Comparison of ENCODE assay signal across 8 mouse cellular contexts in the genomic region with DNA sequence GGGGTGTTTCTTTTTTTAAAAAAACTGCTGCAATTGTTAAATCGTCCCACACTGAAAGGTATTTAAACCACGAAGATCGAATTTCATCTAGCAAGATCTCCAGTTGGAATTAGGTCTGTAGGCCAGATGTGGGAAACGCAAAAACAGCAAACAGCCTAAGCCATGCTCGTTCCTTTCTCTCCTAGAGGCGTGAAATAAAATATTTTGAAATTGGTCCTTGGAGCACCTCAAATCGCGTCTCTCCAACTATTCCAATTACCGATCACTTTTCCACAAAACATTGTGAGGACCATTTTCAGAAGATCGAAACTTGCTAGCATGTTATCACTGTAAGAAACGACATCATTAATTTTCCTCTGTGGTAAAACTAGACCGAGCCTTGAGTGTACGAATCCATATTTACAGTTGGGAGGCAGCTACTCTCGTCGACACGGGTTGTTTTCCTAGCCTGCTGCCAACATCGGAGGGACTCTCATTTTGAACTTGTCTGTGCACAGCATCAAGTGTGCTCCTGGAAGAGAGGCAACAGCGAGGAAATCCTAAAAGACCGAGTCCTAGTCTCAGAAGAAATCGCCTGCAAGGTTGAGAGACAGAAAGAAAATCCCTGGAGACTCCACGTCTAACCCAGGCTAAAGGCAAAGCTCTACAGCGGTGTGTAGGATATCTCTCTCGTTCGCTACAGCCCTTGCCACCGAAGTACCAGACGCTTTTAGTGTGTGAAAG. TPM values are rescaled to one million over a fixed set of nuclear protein-coding genes. Genes with fewer than 3 reads are reported as not detected.
DNase-seq lines count a peak whose midpoint lies in the region; ATAC-seq and TF ChIP-seq lines count a peak whose summit lies in the region.

No protein-coding gene starts in this region.

- peak overlapping the region; percentile 99 for H3K9ac ChIP-seq in heart, embryonic 11.5 days (ENCODE audit: low read depth, low read length)
- peak overlapping the region; percentile 58 for H3K9ac ChIP-seq in liver, postnatal 0 days (replicated peaks)

- H3K4me1 ChIP-seq in heart, embryonic 11.5 days (ENCODE audit: control insufficient read depth, insufficient read depth, low read length): peaks cover 4% of the 10 kb centered on the region; the same call in 1 of the 2 replicates
- H3K4me1 ChIP-seq in liver, postnatal 0 days (ENCODE audit: insufficient read depth): no peaks in the 10 kb centered on the region

- peak overlapping the region; percentile 94 for H3K4me2 ChIP-seq in heart, embryonic 11.5 days
- H3K4me2 ChIP-seq in liver, postnatal 0 days (ENCODE audit: low read depth, low read length): peak overlapping the region; percentile 90

- peak; percentile 30 to 43 for DNase-seq in B cell, adult 2 months
- DNase-seq in adrenal gland, adult 18-20 months (ENCODE audit: low spot score in 2 of 2): peak; percentile 27 to 31
- peak; percentile 69 for DNase-seq in embryo, embryonic 9.5 days (ENCODE audit: extremely low spot score)
- DNase-seq in kidney, postnatal 10 days: peak; percentile 45
- DNase-seq in liver, postnatal 0 days: peak; percentile 18
- peak; percentile 33 for DNase-seq in ovary, postnatal 14 days (ENCODE audit: low spot score)

- peak overlapping the region; percentile 96 for H3K27ac ChIP-seq in heart, embryonic 11.5 days (ENCODE audit: low read depth, low read length)
- H3K27ac ChIP-seq in liver, postnatal 0 days (ENCODE audit: low read depth): peak overlapping the region; percentile 92

- TF ChIP-seq EP300 in liver, postnatal 0 days (IDR thresholded peaks at IDR 0.05; ENCODE audit: low read depth): no peak

- 0 out of 2 replicates have a peak, but pooled peaks cover 3% of the 10 kb centered on the region for H3K36me3 ChIP-seq in heart, embryonic 11.5 days (ENCODE audit: control insufficient read depth, insufficient read depth, low read length)
- no peaks in the 10 kb centered on the region for H3K36me3 ChIP-seq in liver, postnatal 0 days (replicated peaks; ENCODE audit: insufficient read depth, low read length)

- peak overlapping the region; percentile 72 for H3K4me3 ChIP-seq in heart, embryonic 11.5 days (ENCODE audit: low read depth, low read length)
- peak overlapping the region; percentile 76 for H3K4me3 ChIP-seq in liver, postnatal 0 days (ENCODE audit: low read depth, low read length)

- TF ChIP-seq CTCF in liver, postnatal 0 days (IDR thresholded peaks at IDR 0.05; ENCODE audit: low read depth): no peak

- H3K27me3 ChIP-seq in heart, embryonic 11.5 days (ENCODE audit: control insufficient read depth, insufficient read depth, low read length): no peaks in the 10 kb centered on the region
- no peaks in the 10 kb centered on the region for H3K27me3 ChIP-seq in liver, postnatal 0 days (ENCODE audit: insufficient read depth, low read length)

- ATAC-seq in heart, embryonic 11.5 days (replicated peaks; ENCODE audit: insufficient number of reproducible peaks, low FRiP score, low TSS enrichment): no peak
- no peak for ATAC-seq in liver, postnatal 0 days
- no peak for ATAC-seq in activated CD4-positive, CD25-positive, alpha-beta regulatory T cell, adult 4 months

- WGBS in heart, embryonic 11.5 days (ENCODE audit: insufficient replicate concordance): 1% methylated on average over 26 of the region's 26 CpGs
- WGBS in liver, postnatal 0 days (ENCODE audit: insufficient replicate concordance): under 1% methylated on average over 26 of the region's 26 CpGs

- no peaks in the 10 kb centered on the region for H3K9me3 ChIP-seq in heart, embryonic 11.5 days (replicated peaks; ENCODE audit: control insufficient read depth, low read length)
- H3K9me3 ChIP-seq in liver, postnatal 0 days (ENCODE audit: low read length): no peaks in the 10 kb centered on the region

RNA-seq across cellular contexts. Expression of gene Marcks, which starts 0.9 kb away (rescaled TPM):
- total RNA-seq in adrenal gland, adult 18-20 months (2021): 10 to 100 TPM; 37.1 to 38.9 TPM
- 88.3 and 99.9 TPM in 2 replicates for polyA plus RNA-seq in heart, embryonic 11.5 days (2014; fragmentation: Nextera tagmentation; extraction: Ambion mirVana)
- polyA plus RNA-seq in liver, postnatal 0 days (2015; fragmentation: Nextera tagmentation; extraction: Ambion mirVana): 24.8 and 25.3 TPM in 2 replicates
- 1 to 10 TPM in 1 of 2 experiments, under 1 TPM in 1; 0.69 to 1.1 TPM for polyA plus RNA-seq in activated CD4-positive, CD25-positive, alpha-beta regulatory T cell, adult 4 months (2017; shearing (Covaris generic))

Comparison
In these comparisons a context has a peak if more than half of its experiments do, and no peak if none do; other contexts are left out.
1. DNase-seq: peak in every context shown above with its lines; median percentile 69 in embryo, embryonic 9.5 days; 45 in kidney, postnatal 10 days; 36 in B cell, adult 2 months; 33 in ovary, postnatal 14 days; 29 in adrenal gland, adult 18-20 months; 18 in liver, postnatal 0 days.
2. RNA of gene Marcks, which starts 0.9 kb away (polyA plus RNA-seq): 88.3 to 99.9 TPM in heart, embryonic 11.5 days and 24.8 to 25.3 TPM in liver, postnatal 0 days; 0.69 to 1.1 TPM in activated CD4-positive, CD25-positive, alpha-beta regulatory T cell, adult 4 months; every median in the first group is over 10 times any median in the second.